Comparison of ENCODE assay signal across 8 mouse cellular contexts in genomic region chr11:23895060-23895426, GRCm38 (mm10). TPM values are rescaled to one million over a fixed set of nuclear protein-coding genes. Genes with fewer than 3 reads are reported as not detected.
DNase-seq lines count a peak whose midpoint lies in the region; ATAC-seq and TF ChIP-seq lines count a peak whose summit lies in the region.

TSS of gene Papolg (minus strand) at chr11:23895253.

- no peaks in the 10 kb centered on the region for H3K9me3 ChIP-seq in heart, embryonic 12.5 days (replicated peaks)
- H3K9me3 ChIP-seq in kidney, postnatal 0 days (replicated peaks; ENCODE audit: low read length) = no peaks in the 10 kb centered on the region
- no peaks in the 10 kb centered on the region for H3K9me3 ChIP-seq in liver, embryonic 11.5 days (ENCODE audit: control insufficient read depth, low read length)
- no peaks in the 10 kb centered on the region for H3K9me3 ChIP-seq in stomach, embryonic 14.5 days (ENCODE audit: control insufficient read depth, low read depth, low read length)

- H3K4me3 ChIP-seq in heart, embryonic 12.5 days = peak within 1 kb of the TSS; percentile 97
- peak within 1 kb of the TSS; percentile 93 for H3K4me3 ChIP-seq in kidney, postnatal 0 days (replicated peaks; ENCODE audit: low read depth, low read length)
- peak within 1 kb of the TSS; percentile 86 for H3K4me3 ChIP-seq in liver, embryonic 11.5 days (ENCODE audit: low read depth, low read length)
- H3K4me3 ChIP-seq in stomach, embryonic 14.5 days (ENCODE audit: low read depth, low read length) = peak within 1 kb of the TSS; percentile 79

- ATAC-seq in erythroid progenitor cell, adult 5-6 weeks (replicated peaks; ENCODE audit: low FRiP score, poor library complexity, severe bottlenecking) = peak; percentile 100
- peak; percentile 99 for ATAC-seq in heart, embryonic 12.5 days (ENCODE audit: insufficient number of reproducible peaks, low FRiP score)
- peak; percentile 100 for ATAC-seq in kidney, postnatal 0 days (replicated peaks; ENCODE audit: low FRiP score, low read depth)
- peak; percentile 100 for ATAC-seq in liver, embryonic 11.5 days (replicated peaks; ENCODE audit: low FRiP score)
- ATAC-seq in stomach, embryonic 14.5 days (ENCODE audit: insufficient number of reproducible peaks, insufficient read depth, low FRiP score, low read depth) = peak; percentile 98

- TF ChIP-seq CTCF in kidney, postnatal 0 days (IDR thresholded peaks at IDR 0.05; ENCODE audit: low read depth) = no peak

- 0 out of 2 replicates have a peak, but pooled peaks cover 4% of the 10 kb centered on the region for H3K27me3 ChIP-seq in heart, embryonic 12.5 days (replicated peaks)
- H3K27me3 ChIP-seq in kidney, postnatal 0 days (ENCODE audit: insufficient read depth, low read length) = no peaks in the 10 kb centered on the region
- H3K27me3 ChIP-seq in liver, embryonic 11.5 days (replicated peaks; ENCODE audit: control insufficient read depth, insufficient read depth, low read length) = no peaks in the 10 kb centered on the region
- H3K27me3 ChIP-seq in stomach, embryonic 14.5 days (ENCODE audit: control insufficient read depth, insufficient read depth, low read length) = no peaks in the 10 kb centered on the region

- DNase-seq in CD4-positive helper T cell, adult 2 months (ENCODE audit: low read depth, low spot score) = peak; percentile 92
- DNase-seq in brain, embryonic 18.5 days (ENCODE audit: low read depth, low spot score) = peak; percentile 69
- DNase-seq in kidney, postnatal 0 days (ENCODE audit: low spot score) = peak; percentile 96
- DNase-seq in liver, embryonic 11.5 days (ENCODE audit: low spot score) = peak; percentile 90
- DNase-seq in naive thymus-derived CD4-positive, alpha-beta T cell, adult 2 months (ENCODE audit: low read depth) = peak; percentile 91

- peak within 1 kb of the TSS; percentile 93 for H3K27ac ChIP-seq in heart, embryonic 12.5 days (ENCODE audit: poor library complexity, severe bottlenecking)
- peak within 1 kb of the TSS; percentile 96 for H3K27ac ChIP-seq in kidney, postnatal 0 days
- peak within 1 kb of the TSS; percentile 48; the same call in 1 of the 2 replicates for H3K27ac ChIP-seq in liver, embryonic 11.5 days (ENCODE audit: low read depth, low read length)
- H3K27ac ChIP-seq in stomach, embryonic 14.5 days (ENCODE audit: low read length) = peak within 1 kb of the TSS; percentile 90; the same call in 1 of the 2 replicates

- under 1% methylated on average over 21 of the region's 21 CpGs for WGBS in heart, embryonic 12.5 days
- WGBS in kidney, postnatal 0 days = under 1% methylated on average over 21 of the region's 21 CpGs
- under 1% methylated on average over 21 of the region's 21 CpGs for WGBS in liver, embryonic 11.5 days
- WGBS in stomach, embryonic 14.5 days = 0% methylated on average over 21 of the region's 21 CpGs

- H3K9ac ChIP-seq in heart, embryonic 12.5 days = peak within 1 kb of the TSS; percentile 93
- peak within 1 kb of the TSS; percentile 83 for H3K9ac ChIP-seq in kidney, postnatal 0 days (ENCODE audit: low read depth, low read length)
- H3K9ac ChIP-seq in liver, embryonic 11.5 days (ENCODE audit: low read depth, low read length) = peak within 1 kb of the TSS; percentile 78
- H3K9ac ChIP-seq in stomach, embryonic 14.5 days (replicated peaks; ENCODE audit: low read depth, low read length) = peak within 1 kb of the TSS; percentile 64

- H3K4me2 ChIP-seq in heart, embryonic 12.5 days = peak within 1 kb of the TSS; percentile 88
- peak within 1 kb of the TSS; percentile 82 for H3K4me2 ChIP-seq in kidney, postnatal 0 days (ENCODE audit: low read length)
- H3K4me2 ChIP-seq in liver, embryonic 11.5 days = peak within 1 kb of the TSS; percentile 74
- H3K4me2 ChIP-seq in stomach, embryonic 14.5 days (replicated peaks; ENCODE audit: low read depth, low read length) = peak within 1 kb of the TSS; percentile 59

- H3K36me3 ChIP-seq in heart, embryonic 12.5 days = peaks cover 5% of the 10 kb centered on the region
- peaks cover 4% of the 10 kb centered on the region; the same call in 1 of the 2 replicates for H3K36me3 ChIP-seq in kidney, postnatal 0 days (ENCODE audit: insufficient read depth, low read length)
- H3K36me3 ChIP-seq in liver, embryonic 11.5 days (ENCODE audit: control insufficient read depth, insufficient read depth, low read length) = no peaks in the 10 kb centered on the region
- no peaks in the 10 kb centered on the region for H3K36me3 ChIP-seq in stomach, embryonic 14.5 days (ENCODE audit: control insufficient read depth, insufficient read depth, low read length)

- H3K4me1 ChIP-seq in heart, embryonic 12.5 days (replicated peaks) = peaks cover 3% of the 10 kb centered on the region; the same call in 1 of the 2 replicates
- H3K4me1 ChIP-seq in kidney, postnatal 0 days (replicated peaks; ENCODE audit: insufficient read depth, low read length) = no peaks in the 10 kb centered on the region
- no peaks in the 10 kb centered on the region; the same call in 1 of the 2 replicates for H3K4me1 ChIP-seq in liver, embryonic 11.5 days (replicated peaks; ENCODE audit: control insufficient read depth, insufficient read depth, low read length)
- H3K4me1 ChIP-seq in stomach, embryonic 14.5 days (ENCODE audit: control insufficient read depth, insufficient read depth, low read length) = no peaks in the 10 kb centered on the region

RNA-seq across cellular contexts. Expression of gene Papolg, which starts in this region (rescaled TPM):
- total RNA-seq in erythroid progenitor cell, adult 5-6 weeks (2015; ENCODE audit: low replicate concordance) = 15.1 and 28.5 TPM in 2 replicates
- total RNA-seq in erythroid progenitor cell, adult 5-6 weeks (2017; ENCODE audit: low replicate concordance) = 12.7 and 13.5 TPM in 2 replicates
- polyA plus RNA-seq in heart, embryonic 12.5 days (2016; fragmentation: Nextera tagmentation; extraction: Ambion mirVana) = 12.0 and 12.1 TPM in 2 replicates
- polyA plus RNA-seq in kidney, postnatal 0 days (2015; fragmentation: Nextera tagmentation; extraction: Ambion mirVana) = 9.5 and 9.8 TPM in 2 replicates
- polyA plus RNA-seq in liver, embryonic 11.5 days (2014; fragmentation: Nextera tagmentation; extraction: Ambion mirVana) = 11.1 and 13.4 TPM in 2 replicates
- 15.8 and 16.3 TPM in 2 replicates for polyA plus RNA-seq in stomach, embryonic 14.5 days (2014; fragmentation: Nextera tagmentation; extraction: Ambion mirVana)

Comparison
In these comparisons a context has a peak if more than half of its experiments do, and no peak if none do; other contexts are left out.
1. Peak in every context shown above with its lines: DNase-seq, ATAC-seq, H3K4me3 ChIP-seq and H3K27ac ChIP-seq.